Mouse (Mus musculus) limb, embryonic 10.5 days (tissue): ENCODE measurements around the gene Zfhx3. TPM values are rescaled to one million over a fixed set of nuclear protein-coding genes. Genes with fewer than 3 reads are reported as not detected.

ENCODE experiments used
- DNase-seq: peaks from one replicate; pipeline ENCODE4 v3.0.0-alpha.2; 2017; ENCODE audit warnings: low spot score
- H3K27ac ChIP-seq: fragments of 300-500 bp; sonication (generic); 2 replicates; pipeline ENCODE4 v1.5.1; 2016; ENCODE audit warnings: mild to moderate bottlenecking
- H3K27me3 ChIP-seq: fragments of 300-500 bp; sonication (generic); 2 replicates; pipeline ENCODE4 v1.6.1; 2016; ENCODE audit warnings: low read depth, mild to moderate bottlenecking; ENCODE audit not compliant: poor library complexity, severe bottlenecking
- H3K36me3 ChIP-seq: fragments of 300-500 bp; sonication (generic); 2 replicates; pipeline ENCODE4 v1.6.1; 2016; ENCODE audit warnings: mild to moderate bottlenecking, moderate library complexity
- H3K4me1 ChIP-seq: fragments of 300-500 bp; sonication (generic); 2 replicates; pipeline ENCODE4 v1.6.1; 2016
- H3K4me3 ChIP-seq: fragments of 300-500 bp; sonication (generic); 2 replicates; pipeline ENCODE4 v1.5.1; 2016; ENCODE audit warnings: mild to moderate bottlenecking, moderate library complexity
- H3K9me3 ChIP-seq: fragments of 300-500 bp; sonication (generic); replicated peaks from 2 replicates; pipeline ENCODE4 v1.6.1; 2016; ENCODE audit warnings: mild to moderate bottlenecking
- WGBS: fragments of 180-500 bp; shearing (Covaris S2); methylation state at CpG from one replicate; pipeline ENCODE4 v1.1.7; 2016; 5-methylcytosine and 5-hydroxymethylcytosine counted together
- polyA plus RNA-seq: library from polyadenylated mRNA; unstranded; fragments of >200 nt; fragmentation: Nextera tagmentation; extraction: Ambion mirVana; gene quantifications from 2 replicates; pipeline ENCODE4 v1.2.1, GENCODE M21; 2016

Gene Zfhx3
- polyA plus RNA-seq, 1 experiment from 2014 or later: 28.1 TPM

- Histone ChIP-seq H3K36me3 (peaks cover 28% of the 10 kb centered on the region), H3K27ac (peak overlapping the region; percentile 21; the same call in 1 of the 2 replicates), H3K9me3 (no peaks in the 10 kb centered on the region), H3K27me3 (no peaks in the 10 kb centered on the region), H3K4me1 (peaks cover 25% of the 10 kb centered on the region), H3K4me3 (no peak overlapping the region)
- 44% methylated on average over 6 of the region's 6 CpGs for WGBS
- no peak for DNase-seq
Observed at GRCm38 (mm10) chr8:108915425-108915824, 973.0 kb downstream of the Zfhx3 start.

GRCm38 (mm10) chr8:108915876-108916275, 973.4 kb downstream of the Zfhx3 start:
- peaks cover 28% of the 10 kb centered on the region for H3K36me3 ChIP-seq
- no peaks in the 10 kb centered on the region for H3K9me3 ChIP-seq
- peaks cover 21% of the 10 kb centered on the region for H3K4me1 ChIP-seq
- 86% methylated on average over 6 of the region's 6 CpGs for WGBS
- DNase-seq: no peak
- H3K27ac ChIP-seq: no peak overlapping the region
- no peak overlapping the region for H3K4me3 ChIP-seq
- H3K27me3 ChIP-seq: no peaks in the 10 kb centered on the region

GRCm38 (mm10) chr8:108920151-108920550, 977.7 kb downstream of the Zfhx3 start:
- Histone ChIP-seq H3K4me1 (peaks cover 18% of the 10 kb centered on the region), H3K9me3 (no peaks in the 10 kb centered on the region), H3K36me3 (peaks cover 23% of the 10 kb centered on the region), H3K27ac (no peak overlapping the region), H3K27me3 (no peaks in the 10 kb centered on the region), H3K4me3 (no peak overlapping the region)
- WGBS: 93% methylated on average over 7 of the region's 7 CpGs
- DNase-seq: no peak

GRCm38 (mm10) chr8:108923161-108923560, 980.7 kb downstream of the Zfhx3 start:
- no peak for DNase-seq
- no peaks in the 10 kb centered on the region for H3K27me3 ChIP-seq
- no peak overlapping the region for H3K4me3 ChIP-seq
- 95% methylated on average over 6 of the region's 6 CpGs for WGBS
- no peaks in the 10 kb centered on the region for H3K9me3 ChIP-seq
- H3K4me1 ChIP-seq: peaks cover 21% of the 10 kb centered on the region
- H3K27ac ChIP-seq: peak overlapping the region; percentile 50
- H3K36me3 ChIP-seq: peaks cover 17% of the 10 kb centered on the region; the same call in 1 of the 2 replicates

- no peak overlapping the region for H3K27ac ChIP-seq
- WGBS: 96% methylated on average over 9 of the region's 9 CpGs
- H3K4me1 ChIP-seq: peaks cover 20% of the 10 kb centered on the region
- H3K36me3 ChIP-seq: peaks cover 19% of the 10 kb centered on the region; the same call in 1 of the 2 replicates
- H3K9me3 ChIP-seq: no peaks in the 10 kb centered on the region
- no peak for DNase-seq
- no peaks in the 10 kb centered on the region for H3K27me3 ChIP-seq
- H3K4me3 ChIP-seq: no peak overlapping the region
Observed at GRCm38 (mm10) chr8:108924526-108924925, 982.1 kb downstream of the Zfhx3 start.

GRCm38 (mm10) chr8:108926106-108926505, 983.7 kb downstream of the Zfhx3 start:
- no peak for DNase-seq
- Histone ChIP-seq H3K36me3 (peaks cover 19% of the 10 kb centered on the region; the same call in 1 of the 2 replicates), H3K27me3 (no peaks in the 10 kb centered on the region), H3K9me3 (no peaks in the 10 kb centered on the region), H3K27ac (no peak overlapping the region; the same call in 1 of the 2 replicates), H3K4me1 (peaks cover 29% of the 10 kb centered on the region), H3K4me3 (no peak overlapping the region)
- WGBS: 87% methylated on average over 11 of the region's 11 CpGs

- Histone ChIP-seq H3K9me3 (no peaks in the 10 kb centered on the region), H3K27me3 (no peaks in the 10 kb centered on the region), H3K4me3 (no peak overlapping the region), H3K36me3 (peaks cover 42% of the 10 kb centered on the region), H3K4me1 (peaks cover 49% of the 10 kb centered on the region), H3K27ac (no peak overlapping the region; the same call in 1 of the 2 replicates)
- whole genome bisulfite sequencing: 58% methylated on average over 5 of the region's 5 CpGs
- no peak for DNase-seq
Observed at GRCm38 (mm10) chr8:108930635-108931034, 988.2 kb downstream of the Zfhx3 start.

GRCm38 (mm10) chr8:108931837-108932236, 989.4 kb downstream of the Zfhx3 start:
- peaks cover 41% of the 10 kb centered on the region for H3K36me3 ChIP-seq
- no peaks in the 10 kb centered on the region for H3K27me3 ChIP-seq
- no peak for DNase-seq
- WGBS: 73% methylated on average over 13 of the region's 13 CpGs
- H3K9me3 ChIP-seq: no peaks in the 10 kb centered on the region
- H3K4me3 ChIP-seq: no peak overlapping the region
- peaks cover 49% of the 10 kb centered on the region for H3K4me1 ChIP-seq
- no peak overlapping the region for H3K27ac ChIP-seq

GRCm38 (mm10) chr8:108932729-108933128, 990.3 kb downstream of the Zfhx3 start:
- DNase-seq: no peak
- Histone ChIP-seq H3K4me1 (peaks cover 57% of the 10 kb centered on the region), H3K27me3 (no peaks in the 10 kb centered on the region), H3K36me3 (peaks cover 43% of the 10 kb centered on the region), H3K4me3 (no peak overlapping the region), H3K27ac (no peak overlapping the region), H3K9me3 (no peaks in the 10 kb centered on the region)
- 93% methylated on average over 9 of the region's 9 CpGs for WGBS

- no peak overlapping the region for H3K27ac ChIP-seq
Observed at GRCm38 (mm10) chr8:108935834-108936694, 993.6 kb downstream of the Zfhx3 start.

GRCm38 (mm10) chr8:108936695-108937448, 994.4 kb downstream of the Zfhx3 start:
- Histone ChIP-seq H3K4me1 (peaks cover 45% of the 10 kb centered on the region), H3K9me3 (no peaks in the 10 kb centered on the region), H3K36me3 (peaks cover 81% of the 10 kb centered on the region), H3K27ac (no peak overlapping the region), H3K27me3 (no peaks in the 10 kb centered on the region), H3K4me3 (no peak overlapping the region)
- WGBS: 84% methylated on average over 19 of the region's 19 CpGs
- no peak for DNase-seq

More at GRCm38 (mm10) chr8:108935834-108936694, 993.6 kb downstream of the Zfhx3 start:
- Histone ChIP-seq H3K36me3 (peaks cover 73% of the 10 kb centered on the region), H3K9me3 (no peaks in the 10 kb centered on the region), H3K4me1 (peaks cover 48% of the 10 kb centered on the region), H3K4me3 (no peak overlapping the region), H3K27me3 (no peaks in the 10 kb centered on the region)
- 87% methylated on average over 18 of the region's 18 CpGs for WGBS
- DNase-seq: no peak

- 60% methylated on average over 8 of the region's 8 CpGs for WGBS
- DNase-seq: no peak
- Histone ChIP-seq H3K4me1 (peaks cover 41% of the 10 kb centered on the region), H3K36me3 (peaks cover 87% of the 10 kb centered on the region), H3K27me3 (no peaks in the 10 kb centered on the region), H3K9me3 (no peaks in the 10 kb centered on the region), H3K4me3 (no peak overlapping the region), H3K27ac (peak overlapping the region; percentile 48; the same call in 1 of the 2 replicates)
Observed at GRCm38 (mm10) chr8:108937904-108938455, 995.5 kb downstream of the Zfhx3 start.
